Mouse (Mus musculus) heart, adult 2 months (tissue): ENCODE results near the gene Usp43.

Source experiments
- CTCF ChIP-seq: fragments of 200-600 bp; IDR thresholded peaks from 2 replicates; pipeline ENCODE4 v1.8.1; 2022; ENCODE audit warnings: antibody characterized with exemption, mild to moderate bottlenecking, moderate library complexity
- EP300 ChIP-seq: fragments of 200-500 bp; IDR thresholded peaks from 2 replicates; pipeline ENCODE4 v1.6.1; 2011; ENCODE audit warnings: low read depth, low read length, control low read depth; ENCODE audit not compliant: insufficient read depth
- POLR2A ChIP-seq: fragments of 200-500 bp; IDR thresholded peaks from 2 replicates; pipeline ENCODE4 v1.6.1; 2011; ENCODE audit warnings: mild to moderate bottlenecking, low read depth, low read length, control low read depth; ENCODE audit not compliant: insufficient read depth

- peak; percentile 74 for TF ChIP-seq CTCF
- no peak for TF ChIP-seq EP300
- TF ChIP-seq POLR2A: no peak
These were observed 66.9 kb downstream of the Usp43 start for GRCm38 (mm10) chr11:67855035-67855434.
